Mouse (Mus musculus): ENCODE results near the gene A930004D18Rik.

GRCm38 (mm10) chr2:18051026-18051830 is 13.7 kb upstream of the A930004D18Rik start:
- TF ChIP-seq GATA1 (IDR thresholded peaks at IDR 0.05; ENCODE audit: low read length) (no peak), TAL1 (IDR thresholded peaks at IDR 0.05; ENCODE audit: low read length) (no peak)

Measured in erythroblast, embryonic 14.5 days (primary cell).